Mouse (Mus musculus): ENCODE measurements around the gene Shld2.
"Not testable (repeated sequence)": the region's sequence is repeated elsewhere in the genome, so short reads cannot be mapped to it uniquely, and the experiment has no call there.

The Shld2 gene

GRCm38 (mm10) chr14:34280798-34281197 is 29.5 kb downstream of the Shld2 start:
- DNase-seq (ENCODE audit: low spot score in 2 of 2) = no peak

GRCm38 (mm10) chr14:34279726-34280125 is 30.6 kb downstream of the Shld2 start:
- DNase-seq (ENCODE audit: low spot score in 2 of 2) = no peak

GRCm38 (mm10) chr14:34275225-34275624 is 35.1 kb downstream of the Shld2 start:
- no peak for DNase-seq (ENCODE audit: low spot score in 2 of 2)

GRCm38 (mm10) chr14:34274141-34274540 is 36.2 kb downstream of the Shld2 start:
- no peak for DNase-seq (ENCODE audit: low spot score in 2 of 2)

GRCm38 (mm10) chr14:34273280-34273679 is 37.0 kb downstream of the Shld2 start:
- no peak for DNase-seq (ENCODE audit: low spot score in 2 of 2)

- DNase-seq (ENCODE audit: low spot score in 2 of 2) = no peak
Observed at GRCm38 (mm10) chr14:34268046-34268445, 42.2 kb downstream of the Shld2 start.

GRCm38 (mm10) chr14:34258525-34258924 is 51.8 kb downstream of the Shld2 start:
- not testable (repeated sequence) for DNase-seq (ENCODE audit: low spot score in 2 of 2)

- DNase-seq (ENCODE audit: low spot score in 2 of 2) = no peak
Observed at GRCm38 (mm10) chr14:34253261-34253660, 57.0 kb downstream of the Shld2 start.

- no peak for DNase-seq (ENCODE audit: low spot score in 2 of 2)
Observed at GRCm38 (mm10) chr14:34252470-34253145, 57.7 kb downstream of the Shld2 start.

- DNase-seq (ENCODE audit: low spot score in 2 of 2) = no peak
Observed at GRCm38 (mm10) chr14:34240676-34241075, 69.6 kb downstream of the Shld2 start.

- DNase-seq (ENCODE audit: low spot score in 2 of 2) = no peak
Observed at GRCm38 (mm10) chr14:34240263-34240662, 70.0 kb downstream of the Shld2 start.

GRCm38 (mm10) chr14:34234630-34235380 is 75.5 kb downstream of the Shld2 start:
- DNase-seq (ENCODE audit: low spot score in 2 of 2) = no peak

- no peak for DNase-seq (ENCODE audit: low spot score in 2 of 2)
Observed at GRCm38 (mm10) chr14:34233846-34234245, 76.4 kb downstream of the Shld2 start.

- no peak for DNase-seq (ENCODE audit: low spot score in 2 of 2)
Observed at GRCm38 (mm10) chr14:34232866-34233680, 77.2 kb downstream of the Shld2 start.

- DNase-seq (ENCODE audit: low spot score in 2 of 2) = no peak
Observed at GRCm38 (mm10) chr14:34232340-34232739, 78.0 kb downstream of the Shld2 start.

- no peak for DNase-seq (ENCODE audit: low spot score in 2 of 2)
Observed at GRCm38 (mm10) chr14:34228830-34229506, 81.3 kb downstream of the Shld2 start.

- DNase-seq (ENCODE audit: low spot score in 2 of 2) = no peak
Observed at GRCm38 (mm10) chr14:34227981-34228380, 82.3 kb downstream of the Shld2 start.

- no peak for DNase-seq (ENCODE audit: low spot score in 2 of 2)
Observed at GRCm38 (mm10) chr14:34226566-34226965, 83.7 kb downstream of the Shld2 start.

GRCm38 (mm10) chr14:34225986-34226385 is 84.3 kb downstream of the Shld2 start:
- DNase-seq (ENCODE audit: low spot score in 2 of 2) = no peak

- no peak for DNase-seq (ENCODE audit: low spot score in 2 of 2)
Observed at GRCm38 (mm10) chr14:34223362-34223898, 86.9 kb downstream of the Shld2 start.

GRCm38 (mm10) chr14:34221416-34222077 is 88.7 kb downstream of the Shld2 start:
- no peak for DNase-seq (ENCODE audit: low spot score in 2 of 2)
